Mouse (Mus musculus) G1E (cell line): ENCODE results near the gene Olfr1443.

Source experiments
- CTCF ChIP-seq: IDR thresholded peaks from 2 replicates; pipeline ENCODE4 v1.5.1; 2012; ENCODE audit warnings: low read depth, low read length, inconsistent platforms, mixed read lengths
- GATA1 ChIP-seq: IDR thresholded peaks from 2 replicates; pipeline ENCODE4 v1.6.1; 2012; ENCODE audit warnings: borderline replicate concordance, low read length, inconsistent platforms, mixed read lengths
- TAL1 ChIP-seq: conservative IDR thresholded peaks from 2 replicates; pipeline ENCODE4 v1.6.1; 2012; ENCODE audit warnings: low read depth, low read length, inconsistent platforms, mixed read lengths

GRCm38 (mm10) chr19:12719189-12719588 lies 41.3 kb downstream of the Olfr1443 start:
- TF ChIP-seq TAL1 = no peak
- TF ChIP-seq CTCF = no peak
- no peak for TF ChIP-seq GATA1
